Mouse (Mus musculus): ENCODE measurements around the gene Dlgap5. TPM values are rescaled to one million over a fixed set of nuclear protein-coding genes. Genes with fewer than 3 reads are reported as not detected.

Dlgap5 gene
- polyA plus RNA-seq, 1 experiment from 2014 or later, result 56.0 TPM

DNA sequence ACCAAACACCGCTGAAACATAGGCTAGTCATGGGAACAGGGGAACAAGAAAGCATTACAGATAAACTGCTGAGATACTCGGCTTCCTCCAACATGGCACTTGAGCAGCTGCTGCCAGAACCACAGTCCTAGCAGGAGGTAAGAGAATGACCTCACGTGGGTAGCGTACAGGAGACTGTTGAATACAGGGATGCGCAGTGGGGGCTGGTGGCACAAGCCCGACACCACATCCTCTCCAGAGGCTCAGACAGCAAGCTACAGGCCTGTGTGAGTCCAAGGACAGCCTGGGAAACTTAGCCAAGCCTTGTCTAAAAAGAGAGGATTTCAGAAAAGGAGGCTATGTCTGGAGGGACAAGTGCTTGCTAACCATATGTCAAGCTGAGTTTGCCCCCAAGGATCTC lies 23.2 kb downstream of the Dlgap5 start:
- 95% methylated on average over 6 of the region's 6 CpGs for WGBS
- H3K36me3 ChIP-seq (ENCODE audit: insufficient read depth), result peaks cover 92% of the 10 kb centered on the region
- no peaks in the 10 kb centered on the region for H3K9me3 ChIP-seq (ENCODE audit: low read depth, low read length)

GRCm38 (mm10) chr14:47393354-47394094 lies 24.7 kb downstream of the Dlgap5 start:
- Histone ChIP-seq H3K27me3 (ENCODE audit: insufficient read depth, low read length) (no peaks in the 10 kb centered on the region), H3K9ac (no peak overlapping the region), H3K9me3 (ENCODE audit: low read depth, low read length) (no peaks in the 10 kb centered on the region), H3K4me2 (no peak overlapping the region), H3K36me3 (ENCODE audit: insufficient read depth) (peaks cover 92% of the 10 kb centered on the region), H3K4me1 (ENCODE audit: insufficient read depth) (no peaks in the 10 kb centered on the region), H3K4me3 (ENCODE audit: low read depth, low read length) (no peak overlapping the region), H3K27ac (ENCODE audit: low read depth) (no peak overlapping the region)
- TF ChIP-seq CTCF (IDR thresholded peaks at IDR 0.05; ENCODE audit: low read depth), result no peak
- no peak for DNase-seq
- WGBS, result 90% methylated on average over 10 of the region's 10 CpGs
- ATAC-seq (ENCODE audit: insufficient read depth), result no peak

More for the DNA sequence above, 23.2 kb downstream of the Dlgap5 start:
- Histone ChIP-seq H3K9ac (no peak overlapping the region), H3K27me3 (ENCODE audit: insufficient read depth, low read length) (no peaks in the 10 kb centered on the region), H3K4me2 (no peak overlapping the region), H3K4me3 (ENCODE audit: low read depth, low read length) (no peak overlapping the region), H3K27ac (ENCODE audit: low read depth) (no peak overlapping the region), H3K4me1 (ENCODE audit: insufficient read depth) (no peaks in the 10 kb centered on the region)
- no peak for ATAC-seq (ENCODE audit: insufficient read depth)
- no peak for DNase-seq
- no peak for TF ChIP-seq CTCF (IDR thresholded peaks at IDR 0.05; ENCODE audit: low read depth)

- Histone ChIP-seq H3K4me2 (no peak overlapping the region), H3K9ac (no peak overlapping the region), H3K9me3 (ENCODE audit: low read depth, low read length) (no peaks in the 10 kb centered on the region), H3K27ac (ENCODE audit: low read depth) (no peak overlapping the region), H3K4me3 (ENCODE audit: low read depth, low read length) (no peak overlapping the region), H3K4me1 (ENCODE audit: insufficient read depth) (no peaks in the 10 kb centered on the region), H3K27me3 (ENCODE audit: insufficient read depth, low read length) (no peaks in the 10 kb centered on the region), H3K36me3 (ENCODE audit: insufficient read depth) (peaks cover 49% of the 10 kb centered on the region)
- WGBS, result 54% methylated on average over 11 of the region's 11 CpGs
- no peak for DNase-seq
- no peak for TF ChIP-seq CTCF (IDR thresholded peaks at IDR 0.05; ENCODE audit: low read depth)
- ATAC-seq (ENCODE audit: insufficient read depth), result no peak
Measured at GRCm38 (mm10) chr14:47386125-47386524, 32.1 kb downstream of the Dlgap5 start.

DNA sequence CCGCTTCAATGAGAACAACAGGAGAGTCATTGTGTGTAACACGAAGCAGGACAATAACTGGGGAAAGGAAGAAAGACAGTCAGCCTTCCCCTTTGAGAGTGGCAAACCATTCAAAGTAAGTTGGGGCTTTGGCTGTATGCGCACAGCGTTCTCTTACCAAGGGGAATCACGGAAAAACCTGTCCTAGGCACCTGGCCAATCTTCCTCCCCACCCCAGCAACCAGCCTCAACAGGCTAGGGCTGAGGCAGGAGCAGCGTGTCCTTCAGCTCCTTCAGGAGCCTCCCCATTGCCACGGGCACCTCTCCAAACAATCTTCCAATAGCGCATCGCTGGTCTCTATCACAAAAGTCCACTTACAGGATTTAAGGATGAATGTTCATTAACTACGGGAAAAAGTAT lies 33.6 kb downstream of the Dlgap5 start:
- Histone ChIP-seq H3K36me3 (ENCODE audit: insufficient read depth) (peaks cover 36% of the 10 kb centered on the region), H3K4me3 (ENCODE audit: low read depth, low read length) (no peak overlapping the region), H3K27me3 (ENCODE audit: insufficient read depth, low read length) (no peaks in the 10 kb centered on the region), H3K9ac (no peak overlapping the region), H3K4me2 (no peak overlapping the region), H3K4me1 (ENCODE audit: insufficient read depth) (no peaks in the 10 kb centered on the region), H3K27ac (ENCODE audit: low read depth) (no peak overlapping the region), H3K9me3 (ENCODE audit: low read depth, low read length) (no peaks in the 10 kb centered on the region)
- TF ChIP-seq CTCF (IDR thresholded peaks at IDR 0.05; ENCODE audit: low read depth), result no peak
- WGBS, result 87% methylated on average over 10 of the region's 10 CpGs
- no peak for DNase-seq
- no peak for ATAC-seq (ENCODE audit: insufficient read depth)

- H3K27ac ChIP-seq (ENCODE audit: low read depth), result no peak overlapping the region
- WGBS, result 86% methylated on average over 7 of the region's 7 CpGs
- ATAC-seq (ENCODE audit: insufficient read depth) (no peak), DNase-seq (no peak)
- no peak overlapping the region for H3K4me2 ChIP-seq
- peaks cover 29% of the 10 kb centered on the region for H3K36me3 ChIP-seq (ENCODE audit: insufficient read depth)
- H3K4me3 ChIP-seq (ENCODE audit: low read depth, low read length), result no peak overlapping the region
- no peaks in the 10 kb centered on the region for H3K4me1 ChIP-seq (ENCODE audit: insufficient read depth)
- TF ChIP-seq CTCF (IDR thresholded peaks at IDR 0.05; ENCODE audit: low read depth), result no peak
- H3K9ac ChIP-seq, result no peak overlapping the region
- no peaks in the 10 kb centered on the region for H3K27me3 ChIP-seq (ENCODE audit: insufficient read depth, low read length)
- no peaks in the 10 kb centered on the region for H3K9me3 ChIP-seq (ENCODE audit: low read depth, low read length)
Measured at GRCm38 (mm10) chr14:47383911-47384310, 34.3 kb downstream of the Dlgap5 start.

- DNase-seq (no peak), ATAC-seq (ENCODE audit: insufficient read depth) (no peak)
- no peak for TF ChIP-seq CTCF (IDR thresholded peaks at IDR 0.05; ENCODE audit: low read depth)
- Histone ChIP-seq H3K27me3 (ENCODE audit: insufficient read depth, low read length) (peaks cover 12% of the 10 kb centered on the region), H3K9ac (no peak overlapping the region), H3K9me3 (ENCODE audit: low read depth, low read length) (no peaks in the 10 kb centered on the region), H3K4me2 (no peak overlapping the region), H3K27ac (ENCODE audit: low read depth) (no peak overlapping the region), H3K36me3 (ENCODE audit: insufficient read depth) (no peaks in the 10 kb centered on the region), H3K4me1 (ENCODE audit: insufficient read depth) (no peaks in the 10 kb centered on the region), H3K4me3 (ENCODE audit: low read depth, low read length) (no peak overlapping the region)
- 73% methylated on average over 7 of the region's 7 CpGs for WGBS
Measured at GRCm38 (mm10) chr14:47378336-47378735, 39.9 kb downstream of the Dlgap5 start.

DNA sequence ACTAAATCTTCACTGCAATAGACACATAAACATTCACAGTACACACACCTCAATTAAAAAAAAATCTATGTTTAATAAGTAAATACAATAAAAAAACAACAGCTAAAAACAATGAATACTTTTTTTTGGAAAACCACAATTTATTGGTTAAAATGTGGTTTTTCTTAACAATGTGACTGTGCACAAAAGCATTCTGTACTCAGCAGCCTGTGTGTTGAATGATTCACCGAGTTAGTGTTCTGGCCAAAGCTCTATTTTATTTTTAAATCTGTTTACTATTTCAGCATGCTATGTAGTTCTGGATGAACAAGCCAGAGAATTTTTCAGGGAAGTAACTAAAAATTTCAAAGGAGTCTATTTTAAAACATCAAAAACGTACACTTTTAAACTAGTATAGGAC lies 41.7 kb downstream of the Dlgap5 start:
- Histone ChIP-seq H3K9me3 (ENCODE audit: low read depth, low read length) (no peaks in the 10 kb centered on the region), H3K36me3 (ENCODE audit: insufficient read depth) (no peaks in the 10 kb centered on the region), H3K9ac (no peak overlapping the region), H3K27ac (ENCODE audit: low read depth) (no peak overlapping the region), H3K27me3 (ENCODE audit: insufficient read depth, low read length) (peaks cover 21% of the 10 kb centered on the region), H3K4me3 (ENCODE audit: low read depth, low read length) (no peak overlapping the region), H3K4me1 (ENCODE audit: insufficient read depth) (no peaks in the 10 kb centered on the region), H3K4me2 (no peak overlapping the region)
- ATAC-seq (ENCODE audit: insufficient read depth) (no peak), DNase-seq (no peak)
- 66% methylated on average over 2 of the region's 2 CpGs for WGBS
- no peak for TF ChIP-seq CTCF (IDR thresholded peaks at IDR 0.05; ENCODE audit: low read depth)

Measured in lung, embryonic 14.5 days (tissue).